Mouse (Mus musculus): ENCODE results near the gene Hoxd12.

Gene Hoxd12

DNA sequence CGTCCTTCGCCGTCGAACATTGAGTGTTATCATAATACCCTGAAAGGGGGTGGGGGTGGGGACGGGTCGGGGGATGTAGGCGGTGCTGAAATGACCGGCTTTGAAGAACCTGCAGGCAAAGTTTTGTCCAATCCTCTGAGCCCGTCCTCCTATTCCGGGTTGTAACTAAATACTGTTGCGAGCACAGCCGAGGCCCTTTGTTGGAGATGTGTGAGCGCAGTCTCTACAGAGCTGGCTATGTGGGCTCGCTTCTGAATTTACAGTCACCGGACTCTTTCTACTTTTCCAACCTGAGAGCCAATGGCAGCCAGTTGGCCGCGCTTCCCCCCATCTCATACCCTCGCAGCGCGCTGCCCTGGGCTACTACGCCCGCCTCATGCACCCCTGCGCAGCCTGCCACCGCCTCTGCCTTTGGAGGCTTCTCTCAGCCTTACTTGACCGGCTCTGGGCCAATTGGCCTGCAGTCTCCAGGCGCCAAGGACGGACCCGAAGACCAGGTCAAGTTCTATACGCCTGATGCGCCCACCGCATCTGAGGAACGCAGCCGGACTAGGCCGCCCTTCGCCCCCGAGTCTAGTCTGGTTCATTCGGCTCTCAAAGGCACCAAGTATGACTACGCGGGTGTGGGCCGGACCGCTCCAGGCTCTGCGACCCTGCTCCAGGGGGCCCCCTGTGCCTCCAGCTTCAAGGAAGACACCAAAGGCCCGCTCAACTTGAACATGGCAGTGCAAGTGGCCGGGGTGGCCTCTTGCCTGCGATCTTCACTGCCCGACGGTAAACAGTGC lies at the start of gene Hoxd12:
Gene Hoxd12 (plus strand): TSS at position 133 of the 785 bp plus-strand sequence.
- no peak for DNase-seq

DNA sequence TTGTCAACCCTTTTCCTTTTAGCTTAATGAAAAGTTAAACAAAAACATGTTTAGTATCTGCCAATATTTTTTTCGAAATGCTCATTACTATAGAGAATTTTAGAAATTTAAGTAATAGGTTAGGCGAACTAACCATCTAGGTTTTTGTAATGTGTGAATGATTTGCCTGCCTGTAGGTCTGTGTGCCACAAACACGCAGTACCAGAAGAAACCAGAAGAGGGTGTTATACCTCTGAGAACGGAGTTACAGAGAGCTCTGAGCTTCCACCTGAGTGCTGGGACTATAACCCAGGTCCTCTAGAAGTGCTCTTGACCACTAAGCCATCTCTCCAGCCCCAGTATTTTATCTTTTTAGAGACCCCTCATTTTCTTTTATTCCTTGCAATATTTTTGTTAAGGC lies 39.4 kb upstream of the Hoxd12 start:
- DNase-seq, result no peak

DNA sequence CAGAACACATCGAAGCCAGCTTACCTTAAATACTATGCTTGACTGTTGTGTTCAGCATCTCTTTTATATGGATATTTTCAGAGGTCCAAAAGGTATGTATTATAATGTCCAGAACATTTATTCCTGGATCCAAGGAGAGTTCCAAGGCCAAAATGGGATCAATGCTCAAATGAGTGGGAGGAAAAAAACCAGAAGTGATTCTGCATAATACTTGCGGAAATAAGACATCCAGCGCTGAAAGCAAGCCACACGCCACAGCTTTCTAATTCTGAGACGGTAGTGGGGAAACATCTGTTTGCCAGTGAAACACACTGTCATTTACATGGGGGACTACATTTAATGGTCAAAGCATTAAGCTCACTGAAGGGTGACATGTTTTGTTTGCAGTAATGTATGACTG lies 32.4 kb upstream of the Hoxd12 start:
- no peak for DNase-seq

DNA sequence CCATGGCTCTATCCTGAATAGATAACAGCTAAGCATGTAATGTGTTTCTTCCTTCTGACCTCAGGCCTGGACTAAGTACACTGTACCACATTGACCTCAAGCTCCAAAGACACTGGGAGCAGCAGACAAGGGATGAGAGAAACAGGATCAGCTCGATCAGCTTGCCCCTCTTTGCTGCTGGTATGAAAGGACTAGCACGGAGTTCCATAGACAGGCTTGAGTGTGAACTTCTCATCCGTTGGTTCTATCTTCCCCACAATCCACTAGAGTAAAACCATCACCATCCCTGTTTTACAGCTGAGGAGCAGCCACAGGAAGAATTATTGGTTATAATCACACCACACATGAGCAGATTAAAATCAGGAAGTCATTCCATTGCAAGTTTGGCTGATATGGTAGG lies 29.2 kb upstream of the Hoxd12 start:
- DNase-seq, result no peak

DNA sequence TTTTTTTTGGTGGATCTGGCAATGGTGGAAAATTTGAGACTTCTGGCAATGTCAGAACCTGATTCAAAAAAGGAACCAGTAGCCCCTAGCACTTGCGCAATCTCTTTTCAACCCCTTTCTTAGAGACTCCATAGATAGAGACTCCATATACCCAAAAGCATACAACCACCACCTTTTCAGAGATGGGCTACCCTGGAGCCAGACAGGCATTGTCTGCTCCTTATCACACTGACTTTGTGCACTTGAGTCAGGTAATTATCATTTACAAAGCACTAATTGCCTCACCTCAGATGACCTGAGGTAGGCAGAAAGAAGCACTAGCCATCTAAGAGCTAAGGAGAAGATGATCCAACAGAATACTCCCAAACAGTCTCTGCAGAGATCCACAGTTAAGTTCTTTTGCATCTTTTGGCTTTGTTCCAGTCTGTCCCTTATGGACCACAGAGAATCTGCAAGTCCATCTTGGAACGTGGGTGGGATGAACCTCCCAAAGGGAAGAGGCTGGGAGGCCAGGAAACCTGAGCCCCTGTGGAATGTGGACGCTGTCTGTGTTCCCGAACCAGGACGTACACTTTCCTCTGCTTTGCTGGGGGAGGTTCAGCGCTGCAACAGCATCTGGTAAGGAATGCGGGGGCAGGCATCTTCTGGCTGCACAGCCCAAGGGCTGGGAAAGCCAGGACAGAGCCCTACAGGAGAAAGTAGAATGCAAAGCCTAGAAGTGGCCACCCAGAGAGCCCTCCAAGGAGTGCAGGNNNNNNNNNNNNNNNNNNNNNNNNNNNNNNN lies 27.5 kb upstream of the Hoxd12 start:
- no peak for DNase-seq

DNA sequence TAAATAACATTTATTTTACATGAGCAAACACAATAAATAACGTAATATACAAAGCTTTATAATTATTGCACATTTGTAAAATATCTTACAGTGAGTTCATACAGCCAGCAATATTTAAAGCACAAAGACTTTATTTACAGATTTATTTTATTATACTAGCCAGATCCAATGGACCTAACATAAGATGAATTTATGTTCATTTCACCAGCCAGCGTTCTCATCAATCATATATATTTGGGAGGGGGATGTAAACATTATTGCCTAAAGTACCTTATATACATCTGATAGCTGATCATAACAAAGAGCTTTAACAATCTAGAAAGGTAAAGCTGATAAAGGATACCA lies 21.8 kb upstream of the Hoxd12 start:
- no peak for DNase-seq

DNA sequence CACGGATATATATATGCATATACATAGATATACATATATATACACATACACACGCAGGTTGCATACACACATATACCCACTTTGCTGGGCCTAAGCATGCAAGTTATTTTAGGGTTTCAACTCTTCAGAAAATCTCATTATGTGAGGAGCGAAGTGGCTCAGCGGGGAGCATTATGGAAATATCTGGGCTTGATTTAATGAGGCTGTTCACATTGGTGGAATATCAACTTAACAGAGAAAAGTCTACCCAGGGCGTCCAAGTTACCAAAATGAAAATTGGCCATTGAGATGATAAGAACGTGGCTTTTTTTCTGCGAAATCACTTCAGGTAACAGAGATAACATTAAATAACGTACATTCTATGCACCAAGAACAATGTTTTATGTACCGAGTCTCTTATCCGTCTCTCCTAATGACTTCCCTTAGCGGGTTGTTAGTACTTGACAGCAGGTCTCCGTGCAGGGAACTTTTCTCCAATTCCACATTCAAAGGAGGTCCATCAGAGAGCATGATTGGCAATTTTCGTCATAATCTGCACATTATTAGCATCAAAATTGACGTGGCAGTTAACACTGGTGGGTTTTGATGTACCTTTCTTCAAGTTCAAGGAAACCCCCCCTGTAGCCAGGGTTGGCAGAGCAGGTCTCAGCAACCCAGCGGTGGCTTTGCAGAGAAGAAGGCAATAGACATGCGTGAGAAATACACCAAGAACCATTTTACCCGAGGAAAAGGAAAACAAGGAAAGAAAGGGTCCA lies 20.9 kb upstream of the Hoxd12 start:
- no peak for DNase-seq

DNA sequence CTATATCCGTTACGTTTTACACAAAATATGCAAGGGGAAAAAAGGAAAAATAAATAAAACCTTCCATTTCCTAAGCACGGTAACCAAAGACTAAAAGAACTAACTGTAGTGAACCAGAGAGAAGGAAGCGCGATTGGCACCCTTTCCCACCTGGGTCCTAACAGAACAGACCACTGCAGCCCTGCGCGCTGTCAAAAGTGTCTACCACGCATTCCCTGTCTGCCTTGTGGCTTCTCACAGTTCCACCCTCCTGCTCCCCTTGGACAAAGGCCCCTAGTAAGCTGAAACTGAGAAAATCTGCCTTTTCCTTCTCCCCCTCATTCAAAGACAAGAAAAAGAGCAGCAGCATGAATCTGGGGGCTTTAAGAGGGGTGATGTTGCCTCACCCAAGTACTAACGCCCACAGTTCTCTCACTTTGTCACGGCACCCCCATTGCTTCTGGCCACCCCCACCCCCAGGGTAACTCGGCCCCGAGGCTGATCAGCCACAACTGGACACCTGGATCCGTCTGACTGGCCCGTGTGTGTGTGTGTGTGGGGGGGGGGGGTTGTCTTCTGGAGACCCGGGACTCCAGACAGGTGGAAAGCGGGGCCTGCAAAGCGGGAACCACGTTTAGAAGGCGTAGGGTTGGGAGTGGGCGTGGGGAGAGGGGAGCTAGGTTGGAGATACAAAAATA lies 19.9 kb upstream of the Hoxd12 start:
- DNase-seq, result no peak

DNA sequence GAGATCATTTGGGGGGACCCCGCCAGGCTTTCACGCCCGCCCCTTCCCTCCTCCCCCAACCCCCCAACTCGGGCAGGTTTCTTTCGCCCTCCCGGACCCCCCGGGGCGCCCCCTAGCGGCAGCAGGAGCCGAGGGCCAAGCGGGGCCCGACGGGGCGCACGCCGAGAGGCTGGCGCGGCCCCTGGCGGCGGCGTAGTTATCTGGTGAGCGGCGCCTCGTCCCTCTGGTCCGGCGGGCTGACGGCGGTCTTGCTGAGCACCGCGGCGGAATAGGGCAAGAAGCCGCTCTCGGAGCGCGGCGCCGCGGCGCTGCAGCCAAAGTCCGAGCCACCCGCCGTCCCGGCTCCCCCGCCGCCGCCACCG lies 19.4 kb upstream of the Hoxd12 start:
- DNase-seq, result peak; percentile 38

DNA sequence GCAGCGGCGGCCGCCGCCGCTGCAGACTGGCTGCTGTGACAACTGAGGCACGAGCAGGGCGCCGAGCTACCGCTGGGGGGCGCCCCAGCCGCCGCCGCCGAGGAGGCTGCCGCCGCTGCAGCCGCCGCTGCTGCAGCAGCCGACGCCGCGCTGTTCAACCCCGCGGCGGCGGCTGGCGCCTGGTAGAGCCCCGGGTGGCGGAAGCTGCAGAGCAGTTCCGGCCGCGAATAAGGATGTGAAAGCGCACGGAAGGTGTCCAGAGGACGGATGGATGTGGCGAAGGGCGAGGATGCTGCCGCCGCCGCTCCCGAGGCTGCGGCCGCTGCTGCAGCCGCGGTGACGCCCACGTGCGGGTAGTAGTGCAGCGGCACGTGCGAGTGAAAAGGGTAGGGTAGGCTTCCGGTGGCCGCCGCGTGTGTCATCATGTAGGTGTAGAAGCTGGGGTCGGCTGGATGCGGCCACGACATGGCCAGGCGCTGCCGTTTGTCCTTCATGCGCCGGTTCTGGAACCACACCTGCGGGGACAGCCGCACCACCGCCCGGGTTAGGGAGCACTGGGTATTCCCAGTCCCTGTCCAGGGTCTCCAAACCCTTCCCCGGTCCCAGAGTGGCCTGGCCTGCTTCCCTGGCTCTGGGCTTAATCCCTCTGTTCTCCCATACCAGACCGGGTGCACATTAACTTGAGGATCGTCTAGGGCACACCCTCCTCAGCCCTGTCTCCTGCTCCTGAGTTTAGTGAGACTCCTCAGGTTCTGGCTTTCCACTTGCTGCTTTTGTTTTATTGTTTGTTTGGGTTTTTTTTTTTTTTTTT lies 18.8 kb upstream of the Hoxd12 start:
- peak; percentile 38 for DNase-seq

DNA sequence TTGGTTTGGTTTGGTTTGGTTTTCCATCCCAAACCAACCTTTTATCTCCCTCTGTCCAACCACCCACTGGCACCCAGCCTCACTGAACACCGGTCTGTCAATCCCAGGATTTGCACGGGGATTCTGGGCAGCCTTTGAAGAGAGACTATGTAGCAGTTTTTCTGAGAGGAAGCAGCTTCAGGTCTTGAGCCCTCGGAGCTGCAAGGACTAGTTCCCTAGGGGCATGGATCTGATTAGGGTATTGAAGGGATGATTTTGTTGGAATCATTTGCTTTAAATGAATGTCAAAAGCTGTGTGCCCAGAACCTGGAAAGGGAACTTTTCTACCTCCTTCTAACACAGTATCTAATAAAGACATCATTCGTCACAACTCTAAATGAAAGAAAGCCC lies 18.2 kb upstream of the Hoxd12 start:
- peak; percentile 29 for DNase-seq

DNA sequence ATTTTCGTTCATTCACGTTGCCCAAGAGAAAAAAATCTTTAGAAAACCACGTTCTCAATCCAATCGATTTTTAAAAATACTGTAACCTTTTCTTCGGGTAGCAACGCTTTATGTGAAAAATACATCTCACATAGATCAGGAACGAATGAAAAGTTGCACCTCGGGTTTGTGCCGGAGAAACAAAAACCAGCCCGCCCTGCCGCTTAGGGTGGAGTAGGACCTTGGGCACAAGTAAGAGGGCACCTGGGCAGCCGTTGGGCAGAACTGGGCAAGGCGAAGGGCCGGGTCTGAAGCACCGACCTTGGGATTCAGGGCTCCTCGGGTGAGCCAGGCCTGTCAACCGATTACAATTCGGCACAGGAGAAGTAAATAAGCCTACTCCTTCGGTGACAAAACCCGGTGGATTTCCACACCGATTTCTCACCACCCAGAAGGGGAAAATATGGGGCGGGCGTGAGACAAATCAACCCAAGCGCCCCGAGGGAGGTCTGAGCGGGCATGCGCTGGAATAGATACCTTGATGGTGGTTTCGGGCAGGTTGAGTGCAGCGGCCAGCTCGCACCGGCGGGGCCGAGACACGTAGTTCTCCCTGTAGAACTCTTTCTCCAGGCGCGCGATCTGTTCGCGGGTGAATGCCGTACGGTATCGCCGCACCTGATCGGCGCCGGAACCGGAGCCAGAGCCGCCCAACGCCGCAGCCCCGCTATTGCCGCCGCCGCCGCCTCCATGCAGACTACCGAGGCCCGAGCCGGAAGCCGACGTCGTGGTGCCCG lies 17.4 kb upstream of the Hoxd12 start:
- peak; percentile 63 for DNase-seq

DNA sequence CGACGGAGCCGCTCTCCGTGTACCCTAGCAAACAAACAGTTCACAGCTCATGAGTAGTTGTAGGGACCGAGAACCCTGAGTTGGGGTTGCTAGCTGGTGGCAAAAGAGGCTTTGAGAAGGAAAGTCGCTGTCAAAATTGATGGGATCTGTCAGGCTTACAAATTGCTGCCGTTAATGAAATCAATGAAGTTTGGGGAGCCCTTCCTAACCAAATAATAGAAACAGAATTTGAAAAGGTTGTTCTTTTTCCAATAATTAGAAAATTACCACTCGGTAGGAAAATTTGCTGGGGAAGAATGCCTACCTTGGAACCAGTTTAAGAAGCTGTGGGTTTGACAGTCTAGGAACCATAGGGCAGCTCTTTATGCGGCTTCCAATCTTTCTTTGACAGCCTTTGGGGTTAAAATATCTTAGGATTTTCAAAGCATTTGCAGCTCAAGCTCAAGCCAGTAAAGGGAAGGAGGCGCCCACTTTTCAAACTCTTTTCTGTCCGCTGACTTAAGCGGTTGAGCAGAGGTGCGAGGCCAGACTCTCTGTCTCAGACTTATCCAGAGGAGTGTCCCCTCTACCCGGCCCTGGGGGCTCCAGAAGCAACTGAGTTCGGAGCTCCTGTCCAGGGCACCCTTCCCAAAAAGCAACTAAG lies 16.7 kb upstream of the Hoxd12 start:
- DNase-seq, result peak; percentile 21

DNA sequence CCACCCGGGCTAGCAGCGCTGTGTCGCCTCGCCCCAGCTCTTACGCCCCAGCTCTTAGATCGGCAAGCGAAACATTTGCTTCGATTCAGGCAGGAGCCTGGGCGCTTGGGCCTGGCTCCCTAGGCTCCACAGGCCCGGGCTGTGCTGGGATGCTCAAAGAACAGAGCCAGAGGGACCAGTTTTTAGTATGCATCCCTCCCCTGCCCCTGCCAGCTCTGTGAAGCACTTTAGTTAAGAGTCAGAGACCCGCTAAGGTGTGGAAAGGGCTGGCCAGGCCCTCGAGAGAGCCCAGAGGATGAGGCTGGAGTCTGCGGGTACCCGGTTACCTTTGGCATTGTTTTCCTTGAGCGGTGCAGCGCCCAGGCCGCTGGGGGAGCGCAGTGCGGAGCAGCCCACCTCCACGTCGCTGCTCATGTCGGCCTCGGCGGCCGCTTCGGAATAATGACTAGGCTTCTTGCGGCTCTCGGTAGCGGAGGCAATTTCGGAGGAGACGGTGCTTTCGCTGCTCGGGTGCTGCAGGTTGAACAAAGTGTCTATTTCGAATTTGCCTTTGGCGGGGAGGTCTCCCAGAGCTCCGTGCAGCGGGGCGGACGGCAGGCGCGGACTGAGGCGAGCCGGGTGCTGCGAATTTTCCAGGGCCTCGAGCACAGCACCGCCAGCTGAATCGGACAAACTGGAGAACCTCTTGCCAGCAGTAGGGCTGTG lies 16.0 kb upstream of the Hoxd12 start:
- peak; percentile 43 for DNase-seq

DNA sequence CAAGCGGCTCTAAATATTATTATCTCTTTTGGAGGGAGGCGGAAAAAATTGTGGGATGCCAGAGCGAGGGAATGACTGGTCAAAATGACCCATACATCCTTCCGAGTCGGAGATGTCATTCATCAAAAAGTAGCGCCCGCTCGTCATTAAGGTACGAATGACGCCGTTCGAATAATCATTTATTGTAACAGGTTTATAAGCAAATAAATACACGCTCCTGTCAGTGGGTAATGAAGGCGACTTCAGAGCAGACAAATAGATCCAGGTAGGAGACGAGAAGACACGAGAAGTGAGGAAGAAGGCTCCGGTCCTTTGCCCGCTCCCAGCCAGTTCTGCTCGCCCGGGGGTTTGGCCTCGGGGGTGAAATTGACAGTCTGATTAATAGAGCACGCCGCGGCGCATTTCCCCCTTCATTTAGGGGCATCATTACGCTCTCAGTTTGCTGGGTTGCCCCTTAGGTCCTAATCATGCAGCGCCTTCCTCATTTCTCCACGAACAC lies 15.3 kb upstream of the Hoxd12 start, which contains the start of gene Evx2:
Gene Evx2 (minus strand): TSS at position 51 of the 499 bp plus-strand sequence.
- peak; percentile 31 for DNase-seq

DNA sequence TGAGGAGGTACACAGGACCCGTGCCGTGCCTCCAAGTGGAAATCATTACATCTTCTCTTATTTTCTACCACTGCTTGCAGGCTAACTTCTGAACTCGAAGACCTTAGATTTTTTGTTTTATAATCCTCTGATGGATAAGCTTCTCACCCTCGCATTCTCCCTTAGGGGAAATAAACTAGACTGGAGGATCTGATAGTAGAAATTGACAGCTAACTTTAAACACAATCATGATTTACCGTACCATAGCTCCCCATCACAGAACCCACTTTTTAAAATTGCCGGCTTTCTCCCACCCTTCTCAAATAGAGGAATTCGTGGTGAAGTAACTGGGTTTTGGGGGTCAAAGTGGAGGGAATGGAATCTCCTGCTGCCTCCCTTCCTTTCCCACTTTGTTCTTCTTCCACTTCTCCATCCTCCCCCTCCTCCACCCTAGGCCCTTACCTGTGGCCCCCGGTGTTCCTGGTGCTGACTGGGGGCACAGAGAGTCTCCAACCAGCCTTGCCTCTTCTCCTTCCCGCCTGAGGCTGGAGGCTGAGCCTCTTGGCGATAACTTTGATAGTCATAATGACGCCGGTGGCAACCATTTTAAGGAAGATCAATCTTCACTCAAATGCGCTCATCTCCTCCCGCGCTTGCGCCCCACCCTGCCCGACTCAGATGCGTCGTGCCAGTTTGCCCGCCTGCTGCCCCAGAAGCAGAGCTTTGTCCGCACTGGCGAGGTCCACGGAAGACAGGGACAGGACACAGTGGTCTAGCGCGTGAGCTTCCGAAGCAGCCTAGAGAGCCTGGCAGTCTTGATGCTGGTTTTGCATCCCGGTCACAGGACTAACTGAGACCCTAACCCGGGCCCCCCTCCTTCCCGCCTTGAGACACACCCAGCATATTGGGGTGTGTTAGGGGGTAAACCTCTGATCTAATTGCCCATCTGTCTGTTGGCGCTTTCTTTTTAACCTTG lies 14.1 kb upstream of the Hoxd12 start:
- peak; percentile 8 for DNase-seq

DNA sequence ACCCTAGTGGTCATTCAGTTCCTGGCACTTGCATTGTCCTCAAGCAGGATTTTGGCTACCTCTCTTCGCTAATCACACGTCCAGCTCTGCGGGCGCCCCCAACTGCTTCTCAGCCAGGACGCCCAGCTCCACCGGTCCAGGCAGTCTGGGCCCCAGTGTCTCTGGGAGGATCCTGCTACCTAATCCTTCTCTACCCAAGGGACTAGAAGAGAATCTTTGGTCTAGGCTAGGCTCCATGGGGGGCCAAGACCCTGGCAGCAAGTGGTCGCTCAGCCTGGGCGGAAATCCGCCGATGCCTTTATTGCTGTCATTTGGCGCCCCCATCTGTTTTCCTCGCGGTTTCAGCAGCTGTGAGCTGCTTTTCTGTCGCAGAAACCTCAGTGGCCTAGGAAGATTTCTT lies 13.1 kb upstream of the Hoxd12 start:
- peak; percentile 40 for DNase-seq

DNA sequence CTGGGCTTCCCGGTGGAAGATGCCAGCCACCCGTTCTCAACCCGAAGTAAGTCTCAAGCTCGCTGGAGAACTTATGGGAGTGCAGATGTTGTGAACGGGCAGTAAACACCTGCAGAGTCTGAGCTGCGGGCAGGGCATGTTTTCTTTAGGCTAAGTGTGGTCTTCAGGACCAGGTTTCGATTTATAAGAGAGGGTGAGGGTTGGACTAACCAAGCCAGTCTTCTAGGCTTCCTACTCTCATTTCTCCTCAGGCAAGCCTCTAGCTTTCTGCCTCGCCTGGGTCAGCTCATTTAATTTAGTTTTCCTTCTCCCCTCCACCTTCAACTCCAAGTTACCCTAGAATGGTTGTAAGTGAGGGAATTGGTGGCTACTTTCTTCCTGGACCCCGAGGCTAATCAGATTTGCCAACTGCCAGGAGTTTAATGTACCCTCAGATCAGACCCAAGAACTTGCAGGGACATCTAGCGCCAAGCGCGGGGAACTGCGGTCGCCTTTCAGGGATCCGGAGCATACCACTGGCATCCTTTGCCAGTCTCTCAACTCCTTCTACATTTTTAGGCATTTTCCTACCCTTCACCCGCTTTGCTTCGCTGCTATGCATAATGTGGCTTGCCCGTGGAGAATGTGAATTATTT lies 11.4 kb upstream of the Hoxd12 start:
- peak; percentile 74 for DNase-seq
